Mouse (Mus musculus) cortical plate, adult 2 months (tissue): Measurements from ENCODE around the gene Mapk8ip1.

Experiments used
- CTCF ChIP-seq: fragments of 200-500 bp; IDR thresholded peaks from 2 replicates; pipeline ENCODE4 v1.5.1; 2011; ENCODE audit warnings: mild to moderate bottlenecking, control low read depth, low read length; ENCODE audit not compliant: insufficient read depth; ENCODE audit errors: extremely low read depth
- POLR2A ChIP-seq: fragments of 200-500 bp; IDR thresholded peaks from 2 replicates; pipeline ENCODE4 v1.6.1; 2011; ENCODE audit warnings: mild to moderate bottlenecking, low read length, control low read depth; ENCODE audit not compliant: insufficient read depth; ENCODE audit errors: extremely low read depth

- TF ChIP-seq CTCF (no peak), POLR2A (no peak; the same call in 1 of the 2 replicates)
These were observed 1.7 kb upstream of the Mapk8ip1 start for GRCm38 (mm10) chr2:92402591-92403326.
